Mouse (Mus musculus): ENCODE data around the gene Ctdnep1.

GRCm38 (mm10) chr11:69935137-69935879 lies 45.6 kb upstream of the Ctdnep1 start, which contains the start of gene Ybx2:
- no peak for TF ChIP-seq CTCF (IDR thresholded peaks at IDR 0.05; ENCODE audit: control insufficient read depth, insufficient read depth, low read length)
- TF ChIP-seq POLR2A (IDR thresholded peaks at IDR 0.05; ENCODE audit: borderline replicate concordance, control insufficient read depth, low read depth, low read length), result no peak

Measured in bone marrow, adult 2 months (tissue).